Mouse (Mus musculus) thymus, adult 2 months (tissue): ENCODE measurements at regions not wholly inside any gene's neighbourhood (a gene's known extent, or its start where the extent isn't known, plus 50 kb on each side); places are given as distances from the start of the nearest gene placed in this dataset.

Experiments used
- DNase-seq: peaks from one replicate; pipeline ENCODE4 v3.0.0; 2021
- H3K27ac ChIP-seq: fragments of 200-500 bp; 2 replicates; pipeline ENCODE4 v1.5.1; 2012; ENCODE audit warnings: low read length, control low read depth; ENCODE audit not compliant: control insufficient read depth, insufficient read depth
- H3K27me3 ChIP-seq: fragments of 200-500 bp; 2 replicates; pipeline ENCODE4 v1.6.1; 2012; ENCODE audit warnings: mild to moderate bottlenecking, low read length, moderate library complexity, mixed read lengths; ENCODE audit not compliant: control insufficient read depth, insufficient read depth
- H3K36me3 ChIP-seq: fragments of 200-500 bp; 2 replicates; pipeline ENCODE4 v1.6.1; 2012; ENCODE audit warnings: mild to moderate bottlenecking, low read length, moderate library complexity; ENCODE audit not compliant: control insufficient read depth, insufficient read depth
- H3K4me1 ChIP-seq: fragments of 200-500 bp; replicated peaks from 2 replicates; pipeline ENCODE4 v1.6.1; 2012; ENCODE audit warnings: low read length; ENCODE audit not compliant: control insufficient read depth, insufficient read depth
- H3K4me3 ChIP-seq: fragments of 200-500 bp; 2 replicates; pipeline ENCODE4 v1.5.1; 2012; ENCODE audit warnings: mild to moderate bottlenecking, low read length, control low read depth, moderate library complexity; ENCODE audit not compliant: control insufficient read depth, insufficient read depth
- CTCF ChIP-seq: fragments of 200-500 bp; IDR thresholded peaks from 2 replicates; pipeline ENCODE4 v1.5.1; 2012; ENCODE audit warnings: mild to moderate bottlenecking, control low read depth, low read length, moderate library complexity, borderline replicate concordance; ENCODE audit not compliant: control insufficient read depth, poor library complexity, insufficient read depth; ENCODE audit errors: extremely low read depth
- POLR2A ChIP-seq: fragments of 200-500 bp; IDR thresholded peaks from 2 replicates; pipeline ENCODE4 v1.6.1; 2012; ENCODE audit warnings: mild to moderate bottlenecking, low read length, control low read depth, moderate library complexity; ENCODE audit not compliant: control insufficient read depth, poor library complexity, insufficient read depth; ENCODE audit errors: extremely low read depth
- WGBS: fragments of 180-500 bp; shearing (Covaris S2); methylation state at CpG from one replicate; pipeline ENCODE4 v1.1.7; 2018; 5-methylcytosine and 5-hydroxymethylcytosine counted together

GRCm38 (mm10) chr10:118085046-118085983, 56.3 kb upstream of the Mdm1 start:
- 51% methylated on average over 16 of the region's 16 CpGs for WGBS
- DNase-seq, result no peak
- TF ChIP-seq POLR2A (no peak), CTCF (no peak)
- H3K36me3 ChIP-seq, result no peaks in the 10 kb centered on the region
- H3K27ac ChIP-seq, result peak overlapping the region; percentile 63
- peaks cover 43% of the 10 kb centered on the region for H3K4me1 ChIP-seq
- H3K4me3 ChIP-seq, result no peak overlapping the region
- no peaks in the 10 kb centered on the region for H3K27me3 ChIP-seq

DNA sequence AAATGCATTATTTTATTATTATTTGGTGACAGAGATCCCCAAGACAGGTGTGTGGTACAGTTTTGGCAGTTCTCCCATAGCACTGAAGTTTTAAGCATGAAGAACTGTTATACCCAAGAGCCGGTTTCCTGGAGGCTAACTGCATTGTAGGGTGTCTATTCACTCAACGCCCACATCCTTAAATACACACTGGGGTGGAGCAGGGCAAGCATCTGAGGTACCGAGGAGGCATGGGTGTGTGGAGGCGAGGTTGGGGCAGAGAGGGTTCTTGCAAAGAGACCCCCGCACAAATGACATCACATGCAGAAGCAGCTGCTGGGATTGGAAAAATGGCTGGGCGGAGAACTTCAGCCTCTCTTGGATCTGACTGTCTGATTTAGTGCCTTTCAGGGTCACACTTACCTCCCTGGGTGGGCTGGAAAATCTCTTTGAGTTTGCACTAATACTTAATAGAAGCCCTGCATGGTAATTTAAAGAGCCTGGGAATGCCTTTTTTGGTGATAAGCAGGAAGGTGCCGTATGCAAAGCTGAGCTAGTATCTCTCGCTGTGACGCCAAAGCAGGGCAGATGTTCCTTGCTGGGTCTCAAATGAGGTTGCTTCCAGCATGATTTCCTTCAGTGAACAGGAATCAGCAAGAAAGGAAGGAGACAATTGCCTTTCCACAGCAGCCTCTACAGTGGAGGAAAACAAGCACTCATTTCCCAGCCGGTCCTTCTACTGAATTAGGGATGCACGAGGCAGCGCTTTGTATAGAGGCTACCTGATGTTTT, 53.9 kb upstream of the Mdm1 start:
- DNase-seq, result peak; percentile 47
- Histone ChIP-seq H3K27me3 (no peaks in the 10 kb centered on the region), H3K36me3 (no peaks in the 10 kb centered on the region), H3K27ac (peak overlapping the region; percentile 69), H3K4me3 (no peak overlapping the region), H3K4me1 (peaks cover 55% of the 10 kb centered on the region)
- WGBS, result 40% methylated on average over 12 of the region's 12 CpGs
- no peak for TF ChIP-seq CTCF
- no peak for TF ChIP-seq POLR2A

DNA sequence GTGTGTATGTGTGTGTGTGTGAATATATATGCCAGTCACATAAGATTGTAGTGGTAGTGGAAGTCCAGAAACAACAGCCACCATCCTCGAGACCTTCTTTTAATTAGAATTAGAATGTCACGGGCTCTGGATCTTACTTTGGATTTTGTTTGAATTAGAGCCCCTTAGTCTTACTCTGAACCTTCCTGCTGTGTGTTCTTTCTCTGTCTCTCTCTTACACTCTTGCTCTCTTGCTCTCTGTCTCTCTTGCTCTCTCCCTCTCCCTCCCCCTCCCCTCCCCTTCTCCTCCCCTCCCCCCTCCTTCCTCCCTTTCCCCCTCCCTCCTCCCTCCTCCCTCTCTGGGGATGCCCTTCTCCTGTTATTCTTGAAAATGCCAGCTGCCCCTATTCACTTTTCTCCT, 53.1 kb upstream of the Mdm1 start:
- H3K27me3 ChIP-seq, result no peaks in the 10 kb centered on the region
- no peak overlapping the region; the same call in 1 of the 2 replicates for H3K27ac ChIP-seq
- WGBS, result 75% methylated on average over 2 of the region's 2 CpGs
- H3K36me3 ChIP-seq, result no peaks in the 10 kb centered on the region
- no peak overlapping the region for H3K4me3 ChIP-seq
- H3K4me1 ChIP-seq, result peaks cover 55% of the 10 kb centered on the region
- DNase-seq, result no peak
- no peak for TF ChIP-seq POLR2A
- TF ChIP-seq CTCF, result no peak

GRCm38 (mm10) chr10:118089879-118090278, 51.7 kb upstream of the Mdm1 start:
- no peak overlapping the region for H3K27ac ChIP-seq
- WGBS, result 46% methylated on average over 6 of the region's 6 CpGs
- DNase-seq, result no peak
- H3K4me3 ChIP-seq, result no peak overlapping the region
- H3K4me1 ChIP-seq, result peaks cover 55% of the 10 kb centered on the region
- H3K27me3 ChIP-seq, result no peaks in the 10 kb centered on the region
- TF ChIP-seq CTCF (no peak), POLR2A (no peak)
- no peaks in the 10 kb centered on the region for H3K36me3 ChIP-seq

- Histone ChIP-seq H3K4me1 (peaks cover 59% of the 10 kb centered on the region), H3K27me3 (no peaks in the 10 kb centered on the region), H3K36me3 (no peaks in the 10 kb centered on the region), H3K27ac (no peak overlapping the region), H3K4me3 (no peak overlapping the region)
- TF ChIP-seq CTCF, result no peak
- TF ChIP-seq POLR2A, result no peak
- 94% methylated on average over 12 of the region's 12 CpGs for WGBS
- DNase-seq, result no peak
These were observed 50.1 kb upstream of the Mdm1 start for GRCm38 (mm10) chr10:118091476-118091875.
